Mouse (Mus musculus) spleen, embryonic (tissue): Measurements from ENCODE around the gene Cdc42se2.

Experiments used
- CTCF ChIA-PET: fragments of 350-600 bp; sonication (Branson Sonifier 250); formaldehyde crosslinking; loops from one replicate; lab custom pipeline; 2022; lab: Charles Lee

The Cdc42se2 gene

GRCm38 (mm10) chr11:54762735-54763134 is 24.7 kb downstream of the Cdc42se2 start:
- CTCF ChIA-PET, result interaction anchor here (0.6 to 0.7 kb wide), 2 partner anchors 19 to 62 kb away, joined by 3 read pairs; no protein-coding TSS in a partner anchor

- CTCF ChIA-PET, result no interaction called here
Measured at GRCm38 (mm10) chr11:54757993-54758392, 29.5 kb downstream of the Cdc42se2 start.

- CTCF ChIA-PET, result no interaction called here
Measured at GRCm38 (mm10) chr11:54755148-54755664, 32.3 kb downstream of the Cdc42se2 start.

- CTCF ChIA-PET, result no interaction called here
Measured at GRCm38 (mm10) chr11:54754301-54755147, 33.0 kb downstream of the Cdc42se2 start.

- CTCF ChIA-PET, result interaction anchor here (1.0 kb wide), 1 partner anchor 15 kb away, joined by 3 read pairs; no protein-coding TSS in a partner anchor
Measured at GRCm38 (mm10) chr11:54751502-54751901, 36.0 kb downstream of the Cdc42se2 start.

- CTCF ChIA-PET, result interaction anchor here (0.7 kb wide), 1 partner anchor 130 kb away, joined by 3 read pairs; no protein-coding TSS in a partner anchor
Measured at GRCm38 (mm10) chr11:54748891-54749290, 38.6 kb downstream of the Cdc42se2 start.

GRCm38 (mm10) chr11:54744231-54744630 is 43.2 kb downstream of the Cdc42se2 start:
- CTCF ChIA-PET, result no interaction called here

GRCm38 (mm10) chr11:54741330-54741729 is 46.1 kb downstream of the Cdc42se2 start:
- CTCF ChIA-PET, result no interaction called here

- CTCF ChIA-PET, result interaction anchor here (0.5 kb wide), 1 partner anchor 405 kb away, joined by 3 read pairs; no protein-coding TSS in a partner anchor
Measured at GRCm38 (mm10) chr11:54739012-54739750, 48.3 kb downstream of the Cdc42se2 start.

GRCm38 (mm10) chr11:54736903-54737302 is 50.6 kb downstream of the Cdc42se2 start:
- CTCF ChIA-PET, result interaction anchor here (1.1 kb wide), 1 partner anchor 15 kb away, joined by 3 read pairs; no protein-coding TSS in a partner anchor

- CTCF ChIA-PET, result no interaction called here
Measured at GRCm38 (mm10) chr11:54735114-54735513, 52.4 kb downstream of the Cdc42se2 start.

GRCm38 (mm10) chr11:54733546-54733945 is 53.9 kb downstream of the Cdc42se2 start:
- CTCF ChIA-PET, result no interaction called here

- CTCF ChIA-PET, result no interaction called here
Measured at GRCm38 (mm10) chr11:54731367-54731766, 56.1 kb downstream of the Cdc42se2 start.

- CTCF ChIA-PET, result no interaction called here
Measured at GRCm38 (mm10) chr11:54730931-54731330, 56.5 kb downstream of the Cdc42se2 start.

GRCm38 (mm10) chr11:54729311-54729710 is 58.2 kb downstream of the Cdc42se2 start:
- CTCF ChIA-PET, result no interaction called here

- CTCF ChIA-PET, result no interaction called here
Measured at GRCm38 (mm10) chr11:54728371-54728770, 59.1 kb downstream of the Cdc42se2 start.

- CTCF ChIA-PET, result interaction anchor here (1.3 kb wide), 1 partner anchor 134 kb away, joined by 4 read pairs; the partner anchor contains the start of gene Lyrm7
Measured at GRCm38 (mm10) chr11:54727327-54727901, 60.1 kb downstream of the Cdc42se2 start.

GRCm38 (mm10) chr11:54726571-54727062 is 60.9 kb downstream of the Cdc42se2 start:
- CTCF ChIA-PET, result interaction anchor here (0.6 to 1.3 kb wide), 2 partner anchors 59 to 134 kb away, joined by 4 to 12 read pairs; partner anchors contain the start of gene Lyrm7

- CTCF ChIA-PET, result interaction anchor here (0.6 kb wide), 1 partner anchor 417 kb away, joined by 5 read pairs; no protein-coding TSS in a partner anchor
Measured at GRCm38 (mm10) chr11:54724353-54725034, 63.0 kb downstream of the Cdc42se2 start.

GRCm38 (mm10) chr11:54722057-54722456 is 65.4 kb downstream of the Cdc42se2 start:
- CTCF ChIA-PET, result no interaction called here
